Mouse (Mus musculus) hindbrain, postnatal 0 days (tissue): ENCODE data around the gene Polr3h. TPM values are rescaled to one million over a fixed set of nuclear protein-coding genes. Genes with fewer than 3 reads are reported as not detected.
A peak's percentile ranks its signal among the peaks of the same experiment; 100 is the strongest.

Experiments
- ATAC-seq: fragments of 200-750 bp; cut with Nextera tagmentation; 2 replicates; pipeline ENCODE4 v1.8.0; 2017; ENCODE audit warnings: mild to moderate bottlenecking, moderate TSS enrichment, moderate library complexity
- DNase-seq: peaks from one replicate; pipeline ENCODE4 v3.0.0-alpha.2; 2015; ENCODE audit warnings: low spot score
- H3K27ac ChIP-seq: fragments of 300-500 bp; sonication (generic); 2 replicates; pipeline ENCODE4 v1.5.1; 2014; ENCODE audit warnings: mild to moderate bottlenecking
- H3K27me3 ChIP-seq: fragments of 300-500 bp; sonication (generic); 2 replicates; pipeline ENCODE4 v1.6.1; 2014; ENCODE audit warnings: low read length, mixed read lengths; ENCODE audit not compliant: insufficient read depth
- H3K36me3 ChIP-seq: fragments of 300-500 bp; sonication (generic); 2 replicates; pipeline ENCODE4 v1.6.1; 2014; ENCODE audit warnings: low read length, mixed read lengths; ENCODE audit not compliant: insufficient read depth
- H3K4me1 ChIP-seq: fragments of 300-500 bp; sonication (generic); 2 replicates; pipeline ENCODE4 v1.6.1; 2014; ENCODE audit warnings: antibody characterized with exemption, low read length, mixed read lengths; ENCODE audit not compliant: insufficient read depth
- H3K4me2 ChIP-seq: fragments of 300-500 bp; sonication (generic); 2 replicates; pipeline ENCODE4 v1.6.1; 2014; ENCODE audit warnings: low read depth, mild to moderate bottlenecking, low read length, moderate library complexity, mixed read lengths
- H3K4me3 ChIP-seq: fragments of 300-500 bp; sonication (generic); 2 replicates; pipeline ENCODE4 v1.5.1; 2014; ENCODE audit warnings: low read length
- H3K9ac ChIP-seq: fragments of 300-500 bp; sonication (generic); replicated peaks from 2 replicates; pipeline ENCODE4 v1.6.1; 2014; ENCODE audit warnings: mild to moderate bottlenecking, low read length, moderate library complexity, mixed read lengths
- H3K9me3 ChIP-seq: fragments of 300-500 bp; sonication (generic); 2 replicates; pipeline ENCODE4 v1.6.1; 2016; ENCODE audit warnings: low read length, mixed read lengths
- CTCF ChIP-seq: IDR thresholded peaks from 2 replicates; pipeline ENCODE4 v1.5.1; 2016; ENCODE audit warnings: antibody characterized with exemption, control low read depth, low read depth
- WGBS: fragments of 180-500 bp; shearing (Covaris S2); extraction: QIAGEN DNeasy Blood & Tissue Kit; methylation state at CpG from one replicate; pipeline ENCODE4 v1.1.7; 2014; 5-methylcytosine and 5-hydroxymethylcytosine counted together
- polyA plus RNA-seq: library from polyadenylated mRNA; unstranded; fragments of >200 nt; fragmentation: Nextera tagmentation; extraction: Ambion mirVana; gene quantifications from 2 replicates; pipeline ENCODE4 v1.2.1, GENCODE M21; 2015
- total RNA-seq: library from RNA; depleted of rRNA; stranded (reverse); fragments of >200 nt; gene quantifications from 2 replicates; pipeline ENCODE4 v1.2.3, GENCODE M21; 2014

Gene Polr3h
- total and polyA plus RNA-seq, 2 experiments from 2014 or later: 47.2 to 101 TPM

DNA sequence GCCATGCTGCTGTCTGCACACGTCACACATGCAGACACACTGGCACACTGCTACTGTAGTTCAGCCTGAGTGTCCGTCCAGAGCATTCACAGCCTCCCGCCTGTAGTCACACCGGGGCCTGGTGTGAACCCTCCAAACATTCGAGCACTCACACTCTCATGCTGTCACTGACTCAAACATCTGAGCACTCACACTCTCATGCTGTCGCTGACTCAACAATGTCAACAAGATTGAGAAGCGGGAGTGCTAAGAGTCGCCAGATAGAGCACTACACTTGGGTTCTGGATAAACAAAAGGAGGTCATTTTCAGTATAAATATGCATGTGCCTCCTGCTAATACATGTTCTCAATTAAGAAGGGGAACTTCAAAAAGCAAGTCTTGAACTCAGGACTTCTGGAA is 18.1 kb downstream of the Polr3h start:
- 89% methylated on average over 8 of the region's 8 CpGs for WGBS
- Histone ChIP-seq H3K27me3 (no peaks in the 10 kb centered on the region), H3K27ac (no peak overlapping the region), H3K4me2 (no peak overlapping the region), H3K9ac (no peak overlapping the region), H3K9me3 (no peaks in the 10 kb centered on the region), H3K4me1 (no peaks in the 10 kb centered on the region), H3K36me3 (peaks cover 80% of the 10 kb centered on the region), H3K4me3 (no peak overlapping the region)
- TF ChIP-seq CTCF: no peak
- ATAC-seq: no peak
- no peak for DNase-seq

GRCm38 (mm10) chr15:81904939-81905338 is 21.1 kb downstream of the Polr3h start:
- Histone ChIP-seq H3K9ac (no peak overlapping the region), H3K36me3 (peaks cover 70% of the 10 kb centered on the region), H3K27ac (no peak overlapping the region), H3K9me3 (no peaks in the 10 kb centered on the region), H3K4me3 (no peak overlapping the region), H3K27me3 (no peaks in the 10 kb centered on the region), H3K4me2 (no peak overlapping the region), H3K4me1 (no peaks in the 10 kb centered on the region)
- TF ChIP-seq CTCF: peak; percentile 84
- 31% methylated on average over 2 of the region's 2 CpGs for WGBS
- peak; percentile 57; the same call in 1 of the 2 replicates for ATAC-seq
- DNase-seq: peak; percentile 84

- Histone ChIP-seq H3K9me3 (no peaks in the 10 kb centered on the region), H3K4me1 (no peaks in the 10 kb centered on the region), H3K27ac (no peak overlapping the region), H3K9ac (no peak overlapping the region), H3K4me2 (no peak overlapping the region), H3K36me3 (peaks cover 35% of the 10 kb centered on the region), H3K4me3 (no peak overlapping the region), H3K27me3 (no peaks in the 10 kb centered on the region)
- DNase-seq (no peak), ATAC-seq (no peak)
- WGBS: 74% methylated on average over 2 of the region's 2 CpGs
- TF ChIP-seq CTCF: no peak
These were observed 27.3 kb downstream of the Polr3h start for GRCm38 (mm10) chr15:81898751-81899150.

DNA sequence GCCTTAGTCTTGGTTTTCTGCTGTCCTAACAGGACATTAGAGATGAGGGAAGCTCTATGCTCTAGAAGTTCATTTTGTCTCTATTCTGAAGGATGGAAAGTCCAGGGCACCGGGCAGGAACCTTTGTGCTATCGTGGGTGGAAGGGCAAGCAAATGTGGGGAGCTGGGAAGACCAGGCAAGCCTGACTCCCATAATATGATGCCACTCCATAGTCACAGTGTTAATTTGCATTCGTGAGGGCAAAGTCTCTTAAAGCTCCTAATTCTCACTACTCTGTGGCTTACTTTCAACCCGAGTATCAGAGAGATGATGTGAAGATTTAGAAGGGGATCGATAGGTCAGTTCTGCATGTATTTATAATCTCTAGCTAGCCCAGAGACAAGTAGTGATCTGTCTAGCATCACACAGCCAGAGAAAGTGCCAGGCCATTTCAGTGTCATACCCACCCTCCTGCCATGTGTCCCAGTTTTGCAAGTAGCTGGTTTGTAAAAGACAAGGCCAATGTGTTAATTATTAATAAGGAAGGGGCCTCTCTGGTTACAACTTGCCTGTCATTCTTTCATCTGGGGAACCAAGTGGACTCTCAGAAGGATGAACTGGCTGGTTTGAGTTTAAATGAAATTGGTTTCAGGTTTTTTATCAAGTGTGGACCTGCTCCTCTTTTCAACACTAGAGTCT is 28.3 kb downstream of the Polr3h start:
- no peak for TF ChIP-seq CTCF
- ATAC-seq (no peak), DNase-seq (no peak)
- no peak overlapping the region for H3K9ac ChIP-seq
- H3K27ac ChIP-seq: no peak overlapping the region
- no peaks in the 10 kb centered on the region for H3K4me1 ChIP-seq
- no peaks in the 10 kb centered on the region for H3K27me3 ChIP-seq
- 91% methylated on average over 5 of the region's 5 CpGs for WGBS
- no peaks in the 10 kb centered on the region for H3K9me3 ChIP-seq
- no peak overlapping the region for H3K4me2 ChIP-seq
- H3K4me3 ChIP-seq: no peak overlapping the region
- peaks cover 28% of the 10 kb centered on the region for H3K36me3 ChIP-seq

- peaks cover 26% of the 10 kb centered on the region for H3K36me3 ChIP-seq
- no peaks in the 10 kb centered on the region for H3K27me3 ChIP-seq
- H3K4me2 ChIP-seq: no peak overlapping the region
- no peak for TF ChIP-seq CTCF
- H3K9ac ChIP-seq: no peak overlapping the region
- H3K4me3 ChIP-seq: no peak overlapping the region
- peak overlapping the region; percentile 41; the same call in 1 of the 2 replicates for H3K27ac ChIP-seq
- H3K4me1 ChIP-seq: no peaks in the 10 kb centered on the region
- peak; percentile 50 for DNase-seq
- 74% methylated on average over 2 of the region's 2 CpGs for WGBS
- H3K9me3 ChIP-seq: no peaks in the 10 kb centered on the region
- ATAC-seq: peak; percentile 62; the same call in 1 of the 2 replicates
These were observed 29.6 kb downstream of the Polr3h start for GRCm38 (mm10) chr15:81896407-81896806.

- no peak for TF ChIP-seq CTCF
- H3K9ac ChIP-seq: no peak overlapping the region
- H3K4me2 ChIP-seq: no peak overlapping the region
- H3K4me3 ChIP-seq: no peak overlapping the region
- no peaks in the 10 kb centered on the region for H3K4me1 ChIP-seq
- H3K27ac ChIP-seq: no peak overlapping the region
- peaks cover 44% of the 10 kb centered on the region for H3K36me3 ChIP-seq
- no peak for ATAC-seq
- H3K9me3 ChIP-seq: no peaks in the 10 kb centered on the region
- H3K27me3 ChIP-seq: no peaks in the 10 kb centered on the region
- DNase-seq: no peak
- WGBS: 96% methylated on average over 1 of the region's 1 CpGs
These were observed 32.0 kb downstream of the Polr3h start for GRCm38 (mm10) chr15:81894002-81894401.

DNA sequence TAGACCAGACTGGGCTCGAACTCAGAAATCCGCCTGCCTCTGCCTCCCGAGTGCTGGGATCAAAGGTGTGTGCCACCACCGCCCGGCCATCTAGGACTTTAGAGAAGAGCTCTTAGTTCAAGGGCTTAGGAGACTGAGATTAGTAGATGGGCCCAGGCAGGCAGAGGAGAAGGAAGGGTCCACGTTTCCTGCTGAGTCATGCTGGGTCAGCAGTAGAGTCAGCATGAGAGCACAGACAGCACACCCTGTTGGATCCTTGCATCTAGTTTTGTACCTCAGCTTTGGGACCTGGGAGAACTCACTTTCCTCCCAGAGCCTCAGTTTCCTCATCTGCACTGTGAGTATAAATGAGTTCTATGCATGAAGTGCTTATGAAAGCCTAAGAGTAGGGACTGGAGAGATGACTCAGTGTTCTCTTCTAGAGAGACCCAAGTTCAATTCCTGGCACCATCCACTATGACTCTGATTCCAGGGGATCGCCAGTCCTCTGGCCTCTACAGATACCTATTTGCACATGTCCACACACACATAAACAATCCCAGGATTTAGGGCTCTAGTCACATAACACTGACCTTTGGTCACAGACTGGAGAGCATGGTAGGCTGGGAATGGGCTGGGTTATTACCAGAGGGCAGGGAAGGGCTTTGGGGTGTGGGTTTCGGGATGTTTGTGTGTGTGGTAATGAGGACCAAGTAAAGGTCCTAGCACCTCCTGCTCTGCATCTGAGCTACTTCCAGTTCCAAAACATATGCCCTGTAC is 34.0 kb downstream of the Polr3h start:
- no peaks in the 10 kb centered on the region for H3K27me3 ChIP-seq
- no peak overlapping the region for H3K4me3 ChIP-seq
- ATAC-seq (no peak), DNase-seq (no peak)
- H3K36me3 ChIP-seq: peaks cover 50% of the 10 kb centered on the region
- H3K4me2 ChIP-seq: no peak overlapping the region
- 97% methylated on average over 8 of the region's 8 CpGs for WGBS
- no peaks in the 10 kb centered on the region for H3K4me1 ChIP-seq
- H3K27ac ChIP-seq: no peak overlapping the region
- no peak overlapping the region for H3K9ac ChIP-seq
- no peak for TF ChIP-seq CTCF
- no peaks in the 10 kb centered on the region for H3K9me3 ChIP-seq
